Mouse (Mus musculus): ENCODE measurements around the gene Aldh8a1.
"Not testable (repeated sequence)": the region's sequence is repeated elsewhere in the genome, so short reads cannot be mapped to it uniquely, and the experiment has no call there.

Aldh8a1 gene

GRCm38 (mm10) chr10:21369586-21369985 is 7.5 kb upstream of the Aldh8a1 start:
- DNase-seq: no peak

- no peak for DNase-seq
Measured at GRCm38 (mm10) chr10:21372271-21372670, 4.8 kb upstream of the Aldh8a1 start.

GRCm38 (mm10) chr10:21378196-21378944 is 1.3 kb downstream of the Aldh8a1 start:
- DNase-seq: no peak

GRCm38 (mm10) chr10:21382914-21383313 is 5.8 kb downstream of the Aldh8a1 start:
- peak in 1 of 2 experiments; percentile 56 for DNase-seq

GRCm38 (mm10) chr10:21385111-21385663 is 8.1 kb downstream of the Aldh8a1 start:
- DNase-seq: no peak

- DNase-seq: no peak
Measured at GRCm38 (mm10) chr10:21389075-21389474, 12.0 kb downstream of the Aldh8a1 start.

- no peak for DNase-seq
Measured at GRCm38 (mm10) chr10:21390440-21390839, 13.3 kb downstream of the Aldh8a1 start.

- DNase-seq: no peak
Measured at GRCm38 (mm10) chr10:21391286-21391685, 14.2 kb downstream of the Aldh8a1 start.

GRCm38 (mm10) chr10:21393390-21393789 is 16.3 kb downstream of the Aldh8a1 start:
- no peak for DNase-seq

- no peak for DNase-seq
Measured at GRCm38 (mm10) chr10:21395426-21396139, 18.5 kb downstream of the Aldh8a1 start.

GRCm38 (mm10) chr10:21398873-21399425 is 21.9 kb downstream of the Aldh8a1 start:
- DNase-seq: not testable (repeated sequence)

GRCm38 (mm10) chr10:21399622-21400021 is 22.5 kb downstream of the Aldh8a1 start:
- no peak for DNase-seq

- DNase-seq: no peak
Measured at GRCm38 (mm10) chr10:21400031-21400430, 22.9 kb downstream of the Aldh8a1 start.

GRCm38 (mm10) chr10:21400453-21400852 is 23.4 kb downstream of the Aldh8a1 start:
- DNase-seq: no peak

- DNase-seq: no peak
Measured at GRCm38 (mm10) chr10:21401259-21401658, 24.2 kb downstream of the Aldh8a1 start.

- DNase-seq: no peak
Measured at GRCm38 (mm10) chr10:21404822-21405221, 27.7 kb downstream of the Aldh8a1 start.

- peak; percentile 8 to 11 for DNase-seq
Measured at GRCm38 (mm10) chr10:21405707-21406534, 28.8 kb downstream of the Aldh8a1 start.

- DNase-seq: no peak
Measured at GRCm38 (mm10) chr10:21410711-21411110, 33.6 kb downstream of the Aldh8a1 start.

- no peak for DNase-seq
Measured at GRCm38 (mm10) chr10:21411621-21412205, 34.6 kb downstream of the Aldh8a1 start.

- DNase-seq: no peak
Measured at GRCm38 (mm10) chr10:21415031-21415430, 37.9 kb downstream of the Aldh8a1 start.

GRCm38 (mm10) chr10:21416184-21416583 is 39.1 kb downstream of the Aldh8a1 start:
- no peak for DNase-seq

- no peak for DNase-seq
Measured at GRCm38 (mm10) chr10:21419188-21419587, 42.1 kb downstream of the Aldh8a1 start.

Data from cerebellum, postnatal 25 days (tissue).